Mouse (Mus musculus) neural tube, embryonic 14.5 days (tissue): ENCODE data around the gene Hist1h3d. TPM values are rescaled to one million over a fixed set of nuclear protein-coding genes. Genes with fewer than 3 reads are reported as not detected.
"Not testable (repeated sequence)": the region's sequence is repeated elsewhere in the genome, so short reads cannot be mapped to it uniquely, and the experiment has no call there.

Experiments used
- ATAC-seq: fragments of 200-750 bp; cut with Nextera tagmentation; 2 replicates; pipeline ENCODE4 v1.8.0; 2017; ENCODE audit warnings: low read depth, mild to moderate bottlenecking, moderate TSS enrichment, moderate library complexity
- H3K27ac ChIP-seq: fragments of 300-500 bp; sonication (generic); 2 replicates; pipeline ENCODE4 v1.5.1; 2014; ENCODE audit warnings: low read depth, mild to moderate bottlenecking, control low read depth, low read length, moderate library complexity, mixed read lengths
- H3K27me3 ChIP-seq: fragments of 300-500 bp; sonication (generic); 2 replicates; pipeline ENCODE4 v1.6.1; 2014; ENCODE audit warnings: low read length; ENCODE audit not compliant: control insufficient read depth, insufficient read depth
- H3K36me3 ChIP-seq: fragments of 300-500 bp; sonication (generic); 2 replicates; pipeline ENCODE4 v1.6.1; 2014; ENCODE audit warnings: low read length, mixed read lengths; ENCODE audit not compliant: control insufficient read depth, insufficient read depth
- H3K4me1 ChIP-seq: fragments of 300-500 bp; sonication (generic); 2 replicates; pipeline ENCODE4 v1.6.1; 2014; ENCODE audit warnings: low read length; ENCODE audit not compliant: control insufficient read depth, insufficient read depth
- H3K4me2 ChIP-seq: fragments of 300-500 bp; sonication (generic); 2 replicates; pipeline ENCODE4 v1.6.1; 2014; ENCODE audit warnings: mild to moderate bottlenecking, low read depth, low read length, control low read depth
- H3K4me3 ChIP-seq: fragments of 300-500 bp; sonication (generic); 2 replicates; pipeline ENCODE4 v1.5.1; 2014; ENCODE audit warnings: low read depth, low read length, control low read depth, mixed read lengths
- H3K9ac ChIP-seq: fragments of 300-500 bp; sonication (generic); replicated peaks from 2 replicates; pipeline ENCODE4 v1.6.1; 2014; ENCODE audit warnings: low read depth, mild to moderate bottlenecking, control low read depth, low read length, mixed read lengths
- H3K9me3 ChIP-seq: fragments of 300-500 bp; sonication (generic); 2 replicates; pipeline ENCODE4 v1.6.1; 2016; ENCODE audit warnings: low read length; ENCODE audit not compliant: control insufficient read depth
- WGBS: fragments of 180-500 bp; shearing (Covaris S2); extraction: QIAGEN DNeasy Blood & Tissue Kit; methylation state at CpG from one replicate; pipeline ENCODE4 v1.1.7; 2014; 5-methylcytosine and 5-hydroxymethylcytosine counted together
- polyA plus RNA-seq: library from polyadenylated mRNA; unstranded; fragments of >200 nt; fragmentation: Nextera tagmentation; extraction: Ambion mirVana; gene quantifications from 2 replicates; pipeline ENCODE4 v1.2.1, GENCODE M21; 2014

Hist1h3d gene
- polyA plus RNA-seq, 1 experiment from 2014 or later: 0.50 TPM

- H3K4me3 ChIP-seq, H3K9me3 ChIP-seq, H3K4me2 ChIP-seq, H3K4me1 ChIP-seq, H3K27ac ChIP-seq, ATAC-seq, H3K9ac ChIP-seq, H3K27me3 ChIP-seq, H3K36me3 ChIP-seq: not testable (repeated sequence)
- WGBS: 76% methylated on average over 1 of the region's 1 CpGs
Observed at GRCm38 (mm10) chr13:23539821-23540220, 35.7 kb upstream of the Hist1h3d start.

- Histone ChIP-seq H3K27ac (no peak overlapping the region), H3K36me3 (no peaks in the 10 kb centered on the region), H3K4me3 (no peak overlapping the region), H3K9ac (no peak overlapping the region), H3K9me3 (no peaks in the 10 kb centered on the region), H3K27me3 (no peaks in the 10 kb centered on the region), H3K4me2 (no peak overlapping the region), H3K4me1 (no peaks in the 10 kb centered on the region)
- WGBS: 92% methylated on average over 3 of the region's 3 CpGs
- no peak for ATAC-seq
Observed at GRCm38 (mm10) chr13:23541497-23541896, 34.1 kb upstream of the Hist1h3d start.

DNA sequence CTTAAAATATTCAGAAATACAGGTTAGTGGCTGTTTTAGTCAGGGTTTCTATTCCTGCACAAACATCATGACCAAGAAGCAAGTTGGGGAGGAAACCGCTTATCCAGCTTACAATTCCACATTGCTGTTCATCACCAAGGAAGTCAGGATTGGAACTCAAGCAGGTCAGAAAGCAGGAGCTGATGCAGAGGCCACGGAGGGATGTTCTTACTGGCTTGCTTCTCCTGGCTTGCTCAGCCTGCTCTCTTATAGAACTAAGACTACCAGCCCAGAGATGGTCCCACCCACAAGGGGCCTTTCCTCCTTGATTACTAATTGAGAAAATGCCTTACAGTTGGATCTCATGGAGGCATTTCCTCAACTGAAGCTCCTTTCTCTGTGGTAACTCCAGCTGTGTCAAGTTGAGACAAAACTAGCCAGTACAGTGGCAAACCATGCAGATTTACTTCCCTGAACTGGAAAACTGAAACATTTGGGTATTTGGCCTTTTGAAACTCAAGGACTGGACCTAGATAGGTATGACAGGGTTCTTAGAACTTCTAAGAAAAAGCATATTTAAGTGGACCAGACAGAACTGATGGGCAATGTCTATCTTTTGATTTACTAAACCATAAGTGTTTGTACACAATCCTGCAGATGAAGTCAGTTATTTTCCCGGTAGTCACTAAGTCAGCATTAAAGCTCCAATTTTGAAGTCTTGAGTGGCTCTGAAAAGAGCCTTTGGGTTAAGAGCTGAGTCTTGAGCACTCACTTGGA lies 33.2 kb upstream of the Hist1h3d start:
- not testable (repeated sequence) for H3K36me3 ChIP-seq, H3K9ac ChIP-seq, H3K9me3 ChIP-seq, H3K27me3 ChIP-seq, H3K4me1 ChIP-seq, ATAC-seq, H3K27ac ChIP-seq
- 7% methylated on average over 3 of the region's 3 CpGs for WGBS
- H3K4me3 ChIP-seq: peak overlapping the region; percentile 36
- peak overlapping the region; percentile 68 for H3K4me2 ChIP-seq

GRCm38 (mm10) chr13:23542999-23543607 lies 32.5 kb upstream of the Hist1h3d start, which contains the start of gene Hist1h2bh:
Hist1h2bh (minus strand) TSS chr13:23543392.
- WGBS: under 1% methylated on average over 32 of the region's 42 CpGs
- H3K9ac ChIP-seq: peak within 1 kb of the TSS; percentile 32; the same call in 1 of the 2 replicates

DNA sequence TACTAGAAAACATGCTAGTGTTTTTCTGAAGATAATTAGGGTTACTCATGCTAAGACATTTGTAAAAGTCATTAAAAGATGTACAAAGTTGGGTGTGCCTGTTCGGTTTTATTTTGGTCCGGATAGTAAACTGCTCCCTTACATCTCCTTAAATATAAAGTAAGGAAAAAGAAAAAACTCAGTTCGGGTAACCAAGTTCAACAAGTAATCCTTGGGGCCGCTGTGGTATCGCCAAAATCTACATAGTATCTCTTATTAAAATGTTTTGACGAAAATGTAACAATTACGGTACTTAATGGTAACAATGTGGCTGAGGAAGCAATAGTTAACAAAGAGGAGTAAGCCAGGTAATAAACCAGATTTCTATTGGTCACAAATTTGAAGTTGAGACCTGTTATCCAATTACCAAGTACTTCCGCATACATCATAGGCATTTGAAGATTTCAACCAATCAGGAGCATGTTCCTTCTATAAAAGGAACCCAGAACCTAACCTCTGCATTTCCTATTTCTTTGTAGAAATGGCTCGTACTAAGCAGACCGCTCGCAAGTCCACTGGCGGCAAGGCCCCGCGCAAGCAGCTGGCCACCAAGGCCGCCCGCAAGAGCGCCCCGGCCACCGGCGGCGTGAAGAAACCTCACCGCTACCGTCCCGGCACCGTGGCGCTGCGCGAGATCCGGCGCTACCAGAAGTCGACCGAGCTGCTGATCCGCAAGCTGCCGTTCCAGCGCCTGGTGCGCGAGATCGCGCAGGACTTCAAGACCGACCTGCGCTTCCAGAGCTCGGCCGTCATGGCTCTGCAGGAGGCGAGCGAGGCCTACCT lies 31.4 kb upstream of the Hist1h3d start, which contains the start of gene Hist1h3f:
Hist1h3f (plus strand) TSS at position 88 of the 822 bp plus-strand sequence.
- H3K4me3 ChIP-seq: peak within 1 kb of the TSS; percentile 45
- H3K36me3 ChIP-seq: no peaks in the 10 kb centered on the region
- under 1% methylated on average over 25 of the region's 45 CpGs for WGBS
- no peaks in the 10 kb centered on the region for H3K9me3 ChIP-seq
- H3K4me2 ChIP-seq: peak within 1 kb of the TSS; percentile 68
- no peaks in the 10 kb centered on the region for H3K27me3 ChIP-seq
- peak within 1 kb of the TSS; percentile 52 for H3K9ac ChIP-seq
- ATAC-seq: peak; percentile 96
- no peaks in the 10 kb centered on the region for H3K4me1 ChIP-seq
- H3K27ac ChIP-seq: peak within 1 kb of the TSS; percentile 87

More at GRCm38 (mm10) chr13:23542999-23543607, 32.5 kb upstream of the Hist1h3d start, which contains the start of gene Hist1h2bh:
- H3K4me1 ChIP-seq, H3K9me3 ChIP-seq, H3K36me3 ChIP-seq, H3K27me3 ChIP-seq: not testable (repeated sequence)
- H3K27ac ChIP-seq: peak within 1 kb of the TSS; percentile 66
- ATAC-seq: peak; percentile 91
- peak within 1 kb of the TSS; percentile 45 for H3K4me3 ChIP-seq
- H3K4me2 ChIP-seq: peak within 1 kb of the TSS; percentile 68

GRCm38 (mm10) chr13:23544787-23545120 lies 30.8 kb upstream of the Hist1h3d start:
- H3K36me3 ChIP-seq, H3K4me1 ChIP-seq, H3K27me3 ChIP-seq, H3K9ac ChIP-seq, H3K9me3 ChIP-seq, ATAC-seq: not testable (repeated sequence)
- Histone ChIP-seq H3K27ac (peak overlapping the region; percentile 87; the same call in 1 of the 2 replicates), H3K4me3 (peak overlapping the region; percentile 45), H3K4me2 (0 out of 2 replicates have a peak overlapping the region, but pooled peaks have one; percentile 18)
- WGBS: 0% methylated on average over 10 of the region's 14 CpGs

- Histone ChIP-seq H3K9ac (no peak overlapping the region), H3K36me3 (no peaks in the 10 kb centered on the region), H3K4me1 (no peaks in the 10 kb centered on the region), H3K9me3 (no peaks in the 10 kb centered on the region), H3K4me2 (no peak overlapping the region), H3K27ac (no peak overlapping the region), H3K4me3 (no peak overlapping the region), H3K27me3 (no peaks in the 10 kb centered on the region)
- ATAC-seq: no peak
- 86% methylated on average over 5 of the region's 5 CpGs for WGBS
Observed at GRCm38 (mm10) chr13:23546694-23547093, 28.9 kb upstream of the Hist1h3d start.

DNA sequence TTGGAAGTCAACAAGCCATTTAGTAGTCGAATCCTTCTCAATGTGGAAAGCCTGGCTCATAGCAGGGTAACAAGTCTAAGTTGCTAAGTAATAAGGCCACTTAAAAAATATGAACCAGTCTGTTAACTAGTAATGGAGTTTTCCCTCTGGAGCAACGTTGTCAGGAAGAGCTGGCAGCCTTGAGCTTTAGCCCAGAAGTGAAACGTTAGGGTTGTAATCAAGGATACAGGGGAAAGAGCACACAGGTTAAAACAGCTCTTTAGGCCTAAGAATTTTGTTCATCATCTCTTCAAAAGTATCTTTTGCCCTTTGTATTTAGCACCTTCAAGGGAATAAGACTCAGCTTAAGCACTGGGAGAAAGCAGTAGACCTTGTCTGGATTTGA lies 24.8 kb upstream of the Hist1h3d start:
- Histone ChIP-seq H3K4me1 (0 out of 2 replicates have a peak, but pooled peaks cover 3% of the 10 kb centered on the region), H3K36me3 (no peaks in the 10 kb centered on the region), H3K9me3 (no peaks in the 10 kb centered on the region), H3K27me3 (no peaks in the 10 kb centered on the region; the same call in 1 of the 2 replicates), H3K27ac (peak overlapping the region; percentile 84), H3K9ac (no peak overlapping the region), H3K4me3 (peak overlapping the region; percentile 34), H3K4me2 (peak overlapping the region; percentile 52)
- 3% methylated on average over 3 of the region's 3 CpGs for WGBS
- ATAC-seq: no peak
